Mouse (Mus musculus): ENCODE measurements at regions not wholly inside any gene's neighbourhood (a gene's known extent, or its start where the extent isn't known, plus 50 kb on each side); places are given as distances from the start of the nearest gene placed in this dataset.
A peak's percentile ranks its signal among the peaks of the same experiment; 100 is the strongest.

- DNase-seq (ENCODE audit: low spot score): no peak
Measured at GRCm38 (mm10) chr14:105417458-105417960, 159.1 kb downstream of the Ndfip2 start.

GRCm38 (mm10) chr14:105416964-105417363 is 158.6 kb downstream of the Ndfip2 start:
- no peak for DNase-seq (ENCODE audit: low spot score)

GRCm38 (mm10) chr14:105404662-105405061 is 146.3 kb downstream of the Ndfip2 start:
- DNase-seq (ENCODE audit: low spot score): no peak

GRCm38 (mm10) chr14:105404241-105404640 is 145.9 kb downstream of the Ndfip2 start:
- no peak for DNase-seq (ENCODE audit: low spot score)

- DNase-seq (ENCODE audit: low spot score): no peak
Measured at GRCm38 (mm10) chr14:105403256-105403655, 144.9 kb downstream of the Ndfip2 start.

- no peak for DNase-seq (ENCODE audit: low spot score)
Measured at GRCm38 (mm10) chr14:105402556-105402955, 144.2 kb downstream of the Ndfip2 start.

- DNase-seq (ENCODE audit: low spot score): peak; percentile 48
Measured at GRCm38 (mm10) chr14:105397467-105397866, 139.1 kb downstream of the Ndfip2 start.

GRCm38 (mm10) chr14:105392079-105392813 is 133.9 kb downstream of the Ndfip2 start:
- no peak for DNase-seq (ENCODE audit: low spot score)

- DNase-seq (ENCODE audit: low spot score): no peak
Measured at GRCm38 (mm10) chr14:105391430-105391829, 133.1 kb downstream of the Ndfip2 start.

- no peak for DNase-seq (ENCODE audit: low spot score)
Measured at GRCm38 (mm10) chr14:105385119-105385518, 126.7 kb downstream of the Ndfip2 start.

GRCm38 (mm10) chr14:105383382-105383781 is 125.0 kb downstream of the Ndfip2 start:
- no peak for DNase-seq (ENCODE audit: low spot score)

- DNase-seq (ENCODE audit: low spot score): no peak
Measured at GRCm38 (mm10) chr14:105380101-105380500, 121.7 kb downstream of the Ndfip2 start.

- DNase-seq (ENCODE audit: low spot score): no peak
Measured at GRCm38 (mm10) chr14:105377770-105378169, 119.4 kb downstream of the Ndfip2 start.

- no peak for DNase-seq (ENCODE audit: low spot score)
Measured at GRCm38 (mm10) chr14:105377035-105377621, 118.8 kb downstream of the Ndfip2 start.

- DNase-seq (ENCODE audit: low spot score): no peak
Measured at GRCm38 (mm10) chr14:105369637-105370435, 111.5 kb downstream of the Ndfip2 start.

- no peak for DNase-seq (ENCODE audit: low spot score)
Measured at GRCm38 (mm10) chr14:105360530-105360929, 102.2 kb downstream of the Ndfip2 start.

- no peak for DNase-seq (ENCODE audit: low spot score)
Measured at GRCm38 (mm10) chr14:105359829-105360228, 101.5 kb downstream of the Ndfip2 start.

Measured in ovary, postnatal 10 days (tissue).